Mouse (Mus musculus): ENCODE results near the gene Zfand3. TPM values are rescaled to one million over a fixed set of nuclear protein-coding genes. Genes with fewer than 3 reads are reported as not detected.

Gene Zfand3
- polyA plus RNA-seq, 1 experiment from 2014 or later = 55.6 TPM

DNA sequence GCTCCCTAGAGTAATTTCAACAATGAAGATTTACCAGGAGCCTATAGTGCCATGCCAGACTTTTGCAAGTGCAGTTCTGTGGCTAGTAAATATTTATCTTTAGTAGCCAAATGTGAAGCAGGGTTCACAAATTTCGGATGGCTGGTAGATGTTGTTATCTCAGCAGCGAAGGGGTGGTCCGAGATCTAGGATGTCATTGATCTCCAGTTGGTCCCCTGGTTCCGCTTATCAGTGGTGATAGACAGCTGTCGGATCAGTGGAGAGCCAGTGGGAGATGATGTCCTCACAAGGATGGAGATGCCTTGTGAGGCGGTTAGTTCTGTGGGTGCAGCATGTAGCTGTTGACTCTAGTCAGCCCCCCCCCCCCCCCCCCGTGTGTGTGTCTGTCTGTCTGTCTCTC is 82.2 kb downstream of the Zfand3 start:
- no peak for ATAC-seq (ENCODE audit: low FRiP score)
- H3K9ac ChIP-seq (replicated peaks) = no peak overlapping the region
- 90% methylated on average over 7 of the region's 7 CpGs for WGBS
- H3K27ac ChIP-seq (replicated peaks) = no peak overlapping the region
- H3K36me3 ChIP-seq = no peaks in the 10 kb centered on the region
- H3K27me3 ChIP-seq (replicated peaks) = no peaks in the 10 kb centered on the region
- no peak overlapping the region for H3K4me2 ChIP-seq
- H3K4me3 ChIP-seq (replicated peaks) = no peak overlapping the region
- H3K9me3 ChIP-seq (replicated peaks) = no peaks in the 10 kb centered on the region
- peaks cover 9% of the 10 kb centered on the region for H3K4me1 ChIP-seq

DNA sequence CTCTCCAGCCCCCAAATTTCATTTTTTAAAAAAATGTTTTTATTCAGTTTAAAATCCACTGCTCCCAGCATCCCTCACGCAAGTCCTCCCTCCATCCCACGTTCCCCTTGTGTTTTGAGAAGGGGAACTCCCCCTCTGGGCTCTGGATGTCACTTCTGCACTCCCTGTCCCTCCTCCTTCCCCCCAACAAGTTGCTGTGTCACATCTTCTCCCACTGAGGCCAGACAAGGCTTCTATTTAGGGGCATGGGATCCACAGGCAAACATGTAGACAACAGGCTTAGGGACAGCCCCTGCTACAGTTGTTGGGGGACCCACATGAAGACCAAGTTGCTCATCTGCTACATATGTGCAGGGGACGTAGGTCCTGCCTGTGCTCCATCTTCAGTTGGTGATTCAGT is 83.9 kb downstream of the Zfand3 start:
- Histone ChIP-seq H3K27ac (replicated peaks) (no peak overlapping the region), H3K4me2 (no peak overlapping the region), H3K4me3 (replicated peaks) (no peak overlapping the region), H3K9ac (replicated peaks) (no peak overlapping the region), H3K9me3 (replicated peaks) (no peaks in the 10 kb centered on the region), H3K27me3 (replicated peaks) (no peaks in the 10 kb centered on the region), H3K36me3 (no peaks in the 10 kb centered on the region), H3K4me1 (peaks cover 9% of the 10 kb centered on the region)
- 95% methylated on average over 3 of the region's 3 CpGs for WGBS
- ATAC-seq (ENCODE audit: low FRiP score) = no peak

DNA sequence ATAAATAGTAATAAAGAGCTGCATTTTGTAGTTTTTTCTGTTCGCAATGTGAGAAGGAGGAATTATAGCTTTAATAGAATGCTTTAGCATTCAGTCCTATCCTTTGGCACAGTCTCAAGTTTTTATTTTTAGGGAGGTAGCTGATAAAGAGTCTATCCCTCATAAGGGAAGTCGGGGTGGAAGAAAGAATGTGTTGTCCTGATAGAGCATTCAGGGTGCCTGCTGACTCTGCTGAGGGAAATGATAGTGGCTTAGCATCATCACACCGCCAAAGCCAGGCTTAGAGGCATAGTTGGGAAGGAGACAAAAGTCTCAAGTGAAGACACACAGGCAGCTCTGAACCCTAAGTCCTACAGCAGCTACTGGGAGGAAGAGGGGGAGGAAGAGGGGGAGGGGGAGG is 85.9 kb downstream of the Zfand3 start:
- Histone ChIP-seq H3K9me3 (replicated peaks) (no peaks in the 10 kb centered on the region), H3K4me3 (replicated peaks) (no peak overlapping the region), H3K27me3 (replicated peaks) (no peaks in the 10 kb centered on the region), H3K36me3 (no peaks in the 10 kb centered on the region), H3K4me2 (no peak overlapping the region), H3K9ac (replicated peaks) (no peak overlapping the region), H3K4me1 (no peaks in the 10 kb centered on the region), H3K27ac (replicated peaks) (no peak overlapping the region)
- ATAC-seq (ENCODE audit: low FRiP score) = no peak
- WGBS = 69% methylated on average over 3 of the region's 3 CpGs

DNA sequence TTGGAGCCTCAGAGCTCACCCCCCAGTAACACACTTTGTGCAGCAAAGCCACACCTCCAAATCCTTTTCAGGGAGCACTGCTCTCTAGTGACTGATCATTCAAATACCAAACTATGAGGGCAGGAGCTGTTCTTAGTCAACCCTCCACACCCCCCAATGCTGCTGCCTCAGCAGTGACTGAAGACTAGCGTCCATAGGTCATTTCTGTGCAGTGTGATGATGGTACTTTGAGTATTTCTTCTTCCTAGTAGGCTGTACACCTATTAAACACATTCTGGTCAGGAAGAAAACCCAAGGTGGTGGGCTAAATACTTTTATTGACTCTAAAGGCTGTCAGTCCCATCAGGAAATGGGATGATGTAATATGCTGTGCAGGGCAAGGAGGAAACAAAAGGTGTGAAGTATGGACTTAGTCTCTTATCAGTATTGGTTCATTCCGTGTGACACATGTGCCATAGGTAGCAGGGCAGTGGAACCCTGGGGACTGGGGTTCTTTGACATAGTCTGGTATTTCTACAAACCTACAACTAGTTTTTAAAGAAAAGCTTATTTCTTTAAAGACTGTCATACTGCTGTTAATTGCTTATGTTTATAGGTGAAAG is 88.7 kb downstream of the Zfand3 start:
- no peaks in the 10 kb centered on the region for H3K4me1 ChIP-seq
- ATAC-seq (ENCODE audit: low FRiP score) = no peak
- H3K9ac ChIP-seq (replicated peaks) = no peak overlapping the region
- H3K4me2 ChIP-seq = no peak overlapping the region
- H3K27ac ChIP-seq (replicated peaks) = no peak overlapping the region
- no peak overlapping the region for H3K4me3 ChIP-seq (replicated peaks)
- no peaks in the 10 kb centered on the region for H3K9me3 ChIP-seq (replicated peaks)
- H3K36me3 ChIP-seq = no peaks in the 10 kb centered on the region
- WGBS = 94% methylated on average over 2 of the region's 2 CpGs
- no peaks in the 10 kb centered on the region for H3K27me3 ChIP-seq (replicated peaks)

- Histone ChIP-seq H3K27ac (replicated peaks) (no peak overlapping the region), H3K4me1 (peaks cover 11% of the 10 kb centered on the region), H3K27me3 (replicated peaks) (no peaks in the 10 kb centered on the region), H3K36me3 (no peaks in the 10 kb centered on the region), H3K4me2 (no peak overlapping the region), H3K4me3 (replicated peaks) (no peak overlapping the region), H3K9me3 (replicated peaks) (no peaks in the 10 kb centered on the region), H3K9ac (replicated peaks) (no peak overlapping the region)
- ATAC-seq (ENCODE audit: low FRiP score) = no peak
- 84% methylated on average over 5 of the region's 5 CpGs for WGBS
These were observed 92.6 kb downstream of the Zfand3 start for GRCm38 (mm10) chr17:30097156-30097555.

GRCm38 (mm10) chr17:30097677-30098076 is 93.1 kb downstream of the Zfand3 start:
- no peak for ATAC-seq (ENCODE audit: low FRiP score)
- H3K36me3 ChIP-seq = no peaks in the 10 kb centered on the region

GRCm38 (mm10) chr17:30099670-30100069 is 95.1 kb downstream of the Zfand3 start:
- H3K4me2 ChIP-seq = no peak overlapping the region
- ATAC-seq (ENCODE audit: low FRiP score) = no peak
- H3K36me3 ChIP-seq = no peaks in the 10 kb centered on the region
- 72% methylated on average over 2 of the region's 2 CpGs for WGBS
- no peak overlapping the region for H3K9ac ChIP-seq (replicated peaks)
- H3K9me3 ChIP-seq (replicated peaks) = no peaks in the 10 kb centered on the region
- peaks cover 11% of the 10 kb centered on the region for H3K4me1 ChIP-seq
- H3K4me3 ChIP-seq (replicated peaks) = no peak overlapping the region
- no peaks in the 10 kb centered on the region for H3K27me3 ChIP-seq (replicated peaks)
- H3K27ac ChIP-seq (replicated peaks) = no peak overlapping the region

More at GRCm38 (mm10) chr17:30097677-30098076, 93.1 kb downstream of the Zfand3 start:
- Histone ChIP-seq H3K9me3 (replicated peaks) (no peaks in the 10 kb centered on the region), H3K4me2 (no peak overlapping the region), H3K27me3 (replicated peaks) (no peaks in the 10 kb centered on the region), H3K4me1 (peaks cover 11% of the 10 kb centered on the region), H3K9ac (replicated peaks) (no peak overlapping the region), H3K27ac (replicated peaks) (no peak overlapping the region), H3K4me3 (replicated peaks) (no peak overlapping the region)
- WGBS = 83% methylated on average over 4 of the region's 4 CpGs

- no peak overlapping the region for H3K4me3 ChIP-seq (replicated peaks)
- no peaks in the 10 kb centered on the region for H3K27me3 ChIP-seq (replicated peaks)
- no peak overlapping the region for H3K27ac ChIP-seq (replicated peaks)
- no peaks in the 10 kb centered on the region for H3K9me3 ChIP-seq (replicated peaks)
- peaks cover 14% of the 10 kb centered on the region for H3K4me1 ChIP-seq
- no peak for ATAC-seq (ENCODE audit: low FRiP score)
- no peak overlapping the region for H3K9ac ChIP-seq (replicated peaks)
- H3K4me2 ChIP-seq = no peak overlapping the region
- no peaks in the 10 kb centered on the region for H3K36me3 ChIP-seq
These were observed 97.3 kb downstream of the Zfand3 start for GRCm38 (mm10) chr17:30101801-30102200.

DNA sequence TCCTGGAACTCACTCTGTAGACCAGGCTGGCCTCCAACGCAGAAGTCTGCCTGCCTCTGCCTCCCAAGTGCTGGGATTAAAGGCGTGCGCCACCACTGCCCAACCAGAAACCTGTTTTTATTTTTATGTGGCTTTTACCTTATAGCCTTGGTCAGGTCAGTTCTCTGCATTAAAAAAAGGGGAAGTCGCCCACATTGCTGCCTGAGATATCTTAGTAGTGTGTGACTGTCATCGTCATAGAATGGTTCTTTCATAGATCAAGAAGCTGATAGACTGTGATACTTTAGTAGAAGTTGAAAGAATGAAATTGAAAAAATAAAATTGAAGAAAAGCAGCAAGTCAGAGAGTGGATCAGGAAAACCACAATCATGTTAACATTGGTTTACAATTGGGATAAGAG is 98.5 kb downstream of the Zfand3 start:
- no peak for ATAC-seq (ENCODE audit: low FRiP score)
- no peaks in the 10 kb centered on the region for H3K36me3 ChIP-seq
- H3K9ac ChIP-seq (replicated peaks) = no peak overlapping the region
- peaks cover 14% of the 10 kb centered on the region for H3K4me1 ChIP-seq
- 95% methylated on average over 5 of the region's 5 CpGs for WGBS
- no peaks in the 10 kb centered on the region for H3K9me3 ChIP-seq (replicated peaks)
- H3K27ac ChIP-seq (replicated peaks) = no peak overlapping the region
- no peak overlapping the region for H3K4me3 ChIP-seq (replicated peaks)
- no peaks in the 10 kb centered on the region for H3K27me3 ChIP-seq (replicated peaks)
- H3K4me2 ChIP-seq = no peak overlapping the region

DNA sequence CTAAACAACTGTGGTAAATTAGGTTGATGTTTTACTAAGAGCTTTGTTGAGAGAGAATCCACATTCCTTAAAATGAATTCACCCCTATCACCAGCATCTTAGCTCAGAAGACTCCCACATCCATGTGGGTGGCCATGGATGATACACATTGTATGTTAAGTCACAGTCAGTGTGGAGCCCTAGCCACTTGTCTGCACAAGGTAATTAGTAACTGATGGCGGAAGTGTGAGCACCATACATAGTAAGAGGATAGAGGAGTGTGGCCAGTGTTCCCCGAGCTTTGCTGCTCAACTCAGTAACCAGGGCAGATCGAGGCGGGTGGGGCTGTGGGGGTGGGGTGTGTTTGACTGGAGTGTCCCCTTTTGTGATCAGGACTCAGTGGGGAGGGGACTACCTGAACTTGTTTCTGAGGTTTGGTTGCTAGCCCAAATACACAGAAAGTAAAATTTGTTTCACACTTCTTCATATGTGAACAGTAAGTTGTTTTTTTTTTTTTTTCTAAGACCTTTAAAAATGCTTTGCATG is 99.2 kb downstream of the Zfand3 start:
- Histone ChIP-seq H3K27me3 (replicated peaks) (no peaks in the 10 kb centered on the region), H3K9ac (replicated peaks) (no peak overlapping the region), H3K4me1 (peaks cover 14% of the 10 kb centered on the region), H3K4me3 (replicated peaks) (no peak overlapping the region), H3K4me2 (no peak overlapping the region), H3K27ac (replicated peaks) (no peak overlapping the region), H3K9me3 (replicated peaks) (no peaks in the 10 kb centered on the region), H3K36me3 (no peaks in the 10 kb centered on the region)
- no peak for ATAC-seq (ENCODE audit: low FRiP score)
- 69% methylated on average over 4 of the region's 4 CpGs for WGBS

DNA sequence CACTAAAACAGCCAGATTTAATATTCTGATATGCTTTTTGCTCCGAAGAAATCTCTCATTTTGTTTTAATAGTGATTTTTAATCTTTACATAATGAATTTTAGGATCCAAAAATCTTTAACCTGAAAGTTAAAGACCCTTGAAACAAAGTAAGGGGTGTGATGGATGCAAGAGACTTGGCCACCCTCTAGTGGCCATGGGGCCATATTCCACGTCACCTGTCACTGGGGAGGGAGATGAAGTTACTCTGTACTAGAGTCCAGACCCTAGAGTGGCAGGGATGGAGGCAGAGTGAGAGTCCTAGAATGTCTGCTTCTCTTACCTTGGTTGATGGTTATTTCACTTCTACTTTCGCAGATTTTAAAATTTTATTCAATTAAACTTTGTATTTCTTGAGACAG is 100.8 kb downstream of the Zfand3 start:
- H3K27me3 ChIP-seq (replicated peaks) = no peaks in the 10 kb centered on the region
- 95% methylated on average over 3 of the region's 3 CpGs for WGBS
- H3K9me3 ChIP-seq (replicated peaks) = no peaks in the 10 kb centered on the region
- no peak overlapping the region for H3K4me2 ChIP-seq
- no peak overlapping the region for H3K4me3 ChIP-seq (replicated peaks)
- H3K36me3 ChIP-seq = no peaks in the 10 kb centered on the region
- peaks cover 22% of the 10 kb centered on the region for H3K4me1 ChIP-seq
- no peak overlapping the region for H3K9ac ChIP-seq (replicated peaks)
- no peak for ATAC-seq (ENCODE audit: low FRiP score)
- no peak overlapping the region for H3K27ac ChIP-seq (replicated peaks)

DNA sequence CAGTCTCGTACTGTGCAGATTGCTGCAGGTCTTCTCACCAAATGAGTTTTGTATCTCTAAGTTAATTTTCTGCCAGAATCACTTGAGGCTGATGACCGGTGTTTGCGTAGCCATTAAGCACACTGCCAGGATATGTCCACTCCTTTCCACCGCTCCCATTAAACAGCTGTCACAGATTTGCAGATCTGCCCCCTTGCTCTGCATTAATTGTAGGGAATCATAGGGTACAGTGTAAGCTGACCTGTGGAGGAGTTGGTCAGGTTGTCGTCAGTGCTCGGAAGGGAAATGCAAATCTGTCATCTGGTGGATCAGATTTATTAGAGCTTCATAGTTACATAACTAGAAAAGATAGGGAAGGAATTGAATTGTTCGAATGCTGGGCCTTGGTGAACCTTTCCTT is 106.1 kb downstream of the Zfand3 start:
- no peak for ATAC-seq (ENCODE audit: low FRiP score)
- Histone ChIP-seq H3K27me3 (replicated peaks) (no peaks in the 10 kb centered on the region), H3K9ac (replicated peaks) (no peak overlapping the region), H3K36me3 (no peaks in the 10 kb centered on the region), H3K27ac (replicated peaks) (peak overlapping the region; percentile 43; the same call in 1 of the 2 replicates), H3K9me3 (replicated peaks) (no peaks in the 10 kb centered on the region), H3K4me2 (no peak overlapping the region), H3K4me3 (replicated peaks) (no peak overlapping the region), H3K4me1 (peaks cover 26% of the 10 kb centered on the region)
- WGBS = 54% methylated on average over 7 of the region's 7 CpGs

All from neural tube, embryonic 15.5 days (tissue).